Mouse (Mus musculus) heart, adult 11 months (tissue): ENCODE measurements at regions not wholly inside any gene's neighbourhood (a gene's known extent, or its start where the extent isn't known, plus 50 kb on each side); places are given as distances from the start of the nearest gene placed in this dataset.

Experiments
- DNase-seq: peaks from one replicate; pipeline ENCODE4 v3.0.0; 2022

DNA sequence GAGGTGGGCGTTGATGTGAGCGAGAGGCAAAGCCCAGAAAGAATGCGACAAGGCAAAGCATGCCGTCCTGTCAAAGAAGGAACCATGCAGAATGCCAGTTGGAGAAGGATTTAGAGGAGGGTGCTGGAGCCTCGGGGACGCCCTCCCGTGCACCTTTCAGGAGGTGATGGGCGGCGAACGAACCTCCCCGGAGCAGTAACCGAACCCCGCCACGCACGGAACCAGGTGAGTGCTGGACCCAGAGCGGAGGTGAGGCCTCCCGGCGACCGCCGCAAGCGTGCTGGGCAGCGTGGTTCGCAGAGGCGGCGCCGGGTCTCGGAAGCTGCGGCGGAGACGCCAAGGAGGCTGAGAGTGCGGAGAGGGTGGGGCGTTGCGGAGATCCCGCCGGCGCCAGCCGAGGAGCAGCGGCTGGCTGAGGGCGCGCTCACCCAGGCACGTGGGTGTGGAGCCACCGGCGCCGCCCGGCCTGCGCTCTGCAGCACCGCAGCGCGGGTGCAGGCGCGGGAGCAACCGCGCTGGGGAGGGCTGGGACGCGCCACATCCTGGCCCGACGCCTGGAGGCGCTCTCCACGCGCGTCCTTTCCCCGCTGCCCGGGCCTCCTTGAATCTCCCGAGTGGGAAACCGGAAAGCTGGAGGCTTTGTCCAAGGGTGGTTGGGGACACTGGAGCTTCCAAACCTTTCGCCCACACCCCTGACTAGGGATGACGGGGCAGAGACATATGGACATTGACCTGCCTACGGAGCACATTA lies 178.3 kb upstream of the Topaz1 start:
- peak; percentile 54 for DNase-seq

DNA sequence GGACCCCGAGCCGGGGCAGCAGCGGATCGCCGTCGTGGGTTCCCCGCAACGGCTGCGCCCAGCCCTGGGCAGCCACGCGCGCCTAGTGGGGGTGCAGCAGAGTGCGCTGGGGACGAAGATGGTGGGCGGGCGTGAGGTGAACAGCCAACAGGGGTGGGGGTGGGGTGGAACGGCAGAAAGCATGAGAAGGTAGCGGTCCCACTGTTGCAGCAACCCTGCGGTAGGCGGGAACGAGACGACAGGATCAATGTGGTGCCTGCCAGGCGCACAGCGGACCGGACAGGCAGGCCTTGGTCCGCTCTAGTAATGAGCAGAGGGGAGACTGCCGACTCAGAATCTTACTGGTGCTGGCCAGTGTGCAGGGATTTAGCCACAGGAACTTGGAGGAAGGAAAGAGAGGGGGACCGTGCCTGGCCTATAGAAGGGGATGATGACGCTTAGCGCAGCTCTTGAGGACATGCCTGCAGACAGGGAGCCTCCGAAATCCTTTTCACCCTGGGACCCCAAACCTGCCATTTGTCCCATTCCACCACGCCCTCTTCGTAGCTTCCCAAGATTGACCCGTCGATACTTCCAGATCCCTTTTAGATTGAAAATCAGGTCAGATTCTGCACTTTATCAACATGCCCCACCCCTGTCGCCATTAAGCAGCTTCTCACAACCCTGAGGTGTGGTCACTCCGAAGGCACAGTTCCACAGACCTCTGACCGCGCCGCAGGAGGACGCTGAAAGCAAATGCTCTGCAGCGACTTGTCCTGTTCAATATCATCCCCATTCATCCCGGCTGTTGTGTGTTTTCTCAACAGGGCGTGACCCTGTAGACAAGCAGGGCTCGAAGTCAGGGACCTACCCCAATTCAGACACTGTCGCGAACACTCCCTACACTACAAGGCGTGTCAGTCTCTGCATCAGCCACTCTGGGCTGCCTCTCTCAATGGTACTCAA lies 177.4 kb upstream of the Topaz1 start:
- DNase-seq: peak; percentile 81

DNA sequence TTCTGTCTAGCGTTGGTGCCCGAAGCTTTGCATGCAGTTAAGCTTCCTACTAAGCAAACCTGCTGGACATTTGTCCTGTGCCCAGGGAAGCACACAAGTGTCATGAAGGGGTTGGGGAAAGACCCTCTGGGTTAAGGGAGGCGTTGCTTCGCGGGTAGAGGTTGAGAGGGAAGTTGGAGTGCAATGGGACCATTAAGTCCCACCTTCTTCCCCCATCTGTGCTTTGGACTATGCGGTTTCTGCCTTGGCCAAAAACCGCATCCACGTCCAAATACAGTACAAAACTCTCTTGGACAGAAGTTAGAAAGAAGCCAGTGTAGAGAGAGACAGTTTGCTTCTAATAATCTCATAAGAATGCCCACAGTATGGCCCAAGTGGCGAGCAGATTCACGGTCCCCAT lies 176.1 kb upstream of the Topaz1 start:
- DNase-seq: peak; percentile 40

DNA sequence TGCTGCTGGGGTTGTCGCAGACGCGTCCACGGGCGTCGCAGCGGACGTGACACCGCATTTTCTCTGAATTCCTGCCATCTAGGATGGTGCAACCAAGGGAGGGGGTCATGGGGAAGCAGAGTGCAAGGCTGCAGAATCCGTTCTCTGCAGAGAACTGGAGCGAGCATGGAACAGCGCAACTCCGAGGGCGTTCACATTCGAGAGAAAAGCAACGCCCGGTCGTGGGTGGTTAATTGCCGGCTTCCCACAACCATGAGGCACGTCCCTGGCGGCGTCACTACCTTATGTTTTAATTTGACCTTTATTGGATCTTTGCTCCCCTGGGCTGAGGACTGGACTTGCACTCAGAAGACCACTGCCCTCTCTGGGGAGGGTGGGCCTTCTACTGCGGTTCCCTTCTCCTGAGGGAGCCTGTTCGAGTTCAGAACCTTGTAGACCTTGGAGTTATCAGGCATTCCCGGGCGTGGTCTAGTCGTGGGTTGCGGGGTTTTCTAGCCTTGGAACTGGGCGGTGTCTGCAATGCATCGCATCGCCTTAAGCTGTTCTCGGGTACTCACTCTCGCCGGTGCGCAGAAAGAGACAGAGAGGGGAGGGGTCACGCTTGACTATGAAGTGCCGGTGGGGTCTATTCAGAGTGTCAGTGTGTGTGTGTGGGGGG lies 175.6 kb upstream of the Topaz1 start:
- DNase-seq: peak; percentile 71

DNA sequence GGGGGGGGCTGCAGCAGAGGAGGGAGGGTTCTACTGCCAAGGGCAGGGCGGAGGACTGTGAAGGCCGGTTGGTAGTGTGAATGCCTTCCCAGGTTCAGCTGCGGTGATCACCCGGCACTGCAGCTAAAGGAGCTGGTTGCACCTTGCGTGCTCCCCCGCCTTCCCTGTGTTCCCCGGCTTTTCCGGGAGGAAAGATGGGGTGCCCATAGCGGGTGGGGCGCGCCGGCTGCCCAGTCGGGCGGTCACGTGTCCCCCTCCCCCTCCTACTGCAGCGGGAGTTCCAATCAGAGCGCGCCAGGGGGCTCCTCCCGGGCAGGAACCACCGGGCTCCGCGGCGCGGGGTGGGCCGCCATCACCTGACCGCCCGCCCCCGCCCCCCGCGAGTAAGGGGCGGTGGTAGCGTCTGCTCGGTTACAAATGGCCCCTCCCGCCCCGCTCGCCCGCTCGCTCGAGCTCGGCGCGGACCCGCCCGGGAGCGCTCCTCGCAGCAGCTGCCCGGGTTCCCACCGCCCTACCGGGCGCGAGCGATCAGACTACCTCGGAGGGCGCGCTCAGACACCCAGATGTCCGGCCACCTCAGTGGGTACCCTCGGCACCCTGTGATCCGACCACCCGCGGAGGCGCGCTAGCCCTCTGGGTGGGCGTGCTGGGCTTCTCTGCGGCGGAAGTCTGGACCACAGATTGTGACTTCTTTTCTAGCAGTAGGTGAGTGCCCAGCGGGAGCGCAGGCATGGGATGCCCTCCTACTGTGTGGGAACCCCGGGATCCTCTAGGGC lies 174.9 kb upstream of the Topaz1 start:
- peak; percentile 91 for DNase-seq

DNA sequence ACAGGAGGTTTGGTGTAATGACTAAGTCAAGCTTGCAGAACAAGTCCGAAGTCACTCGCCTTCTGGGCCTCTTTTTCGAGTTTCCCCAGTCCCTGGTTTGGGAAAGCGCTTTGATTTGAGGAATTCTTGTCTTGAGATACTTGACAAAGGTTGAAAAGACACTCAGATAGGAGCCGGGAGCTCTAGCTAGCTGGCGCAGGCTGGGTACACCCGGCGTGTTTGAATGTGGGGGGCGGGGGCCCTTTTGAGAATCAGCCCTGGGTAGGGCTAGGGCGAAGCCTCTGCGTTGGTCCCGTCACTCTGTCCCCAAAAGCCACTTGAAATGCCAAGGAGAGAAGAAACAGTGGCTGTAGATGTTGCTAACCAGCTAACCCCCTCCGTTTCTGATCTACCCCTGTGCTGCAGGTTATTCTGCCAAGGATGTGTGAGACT lies 174.3 kb upstream of the Topaz1 start:
- peak; percentile 81 for DNase-seq

DNA sequence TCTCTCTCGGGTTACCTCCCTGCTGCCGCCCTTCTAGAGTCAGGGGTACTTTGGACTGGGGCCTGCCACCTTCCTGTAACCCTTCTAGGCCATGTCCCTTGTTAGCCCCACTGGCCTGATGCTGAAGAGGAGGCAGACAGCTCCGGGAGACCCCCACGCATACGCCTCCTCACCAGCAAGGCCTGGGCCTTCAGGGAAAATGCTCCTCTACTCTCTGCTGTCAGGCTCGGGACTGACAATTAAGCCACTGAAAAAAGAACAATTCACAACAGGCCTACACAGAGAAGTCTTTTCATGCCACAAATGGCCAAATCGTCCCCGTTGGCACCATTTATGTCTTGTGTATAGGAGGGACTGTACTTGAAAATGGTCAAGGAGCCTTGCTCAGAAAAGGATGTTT lies 161.9 kb upstream of the Topaz1 start:
- peak; percentile 79 for DNase-seq

DNA sequence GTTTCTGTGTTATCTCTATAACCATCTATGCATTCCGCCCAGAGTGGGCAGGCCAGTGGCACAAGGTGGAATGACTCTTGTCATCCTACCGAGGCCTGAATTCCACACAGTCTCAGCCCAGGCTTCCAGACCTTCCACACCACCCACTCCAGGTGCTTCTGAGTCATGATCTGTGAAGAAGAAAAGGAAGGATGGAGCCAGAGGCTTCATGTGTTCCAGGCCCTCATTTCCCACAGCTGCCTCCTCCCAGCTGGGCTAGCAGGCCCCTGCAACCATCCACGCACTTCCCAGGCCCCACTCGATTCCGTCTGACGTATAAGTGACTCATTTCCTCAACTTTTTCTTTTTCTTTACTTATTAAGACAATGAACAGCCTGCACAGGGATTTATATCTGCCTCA lies 160.7 kb upstream of the Topaz1 start:
- peak; percentile 72 for DNase-seq

DNA sequence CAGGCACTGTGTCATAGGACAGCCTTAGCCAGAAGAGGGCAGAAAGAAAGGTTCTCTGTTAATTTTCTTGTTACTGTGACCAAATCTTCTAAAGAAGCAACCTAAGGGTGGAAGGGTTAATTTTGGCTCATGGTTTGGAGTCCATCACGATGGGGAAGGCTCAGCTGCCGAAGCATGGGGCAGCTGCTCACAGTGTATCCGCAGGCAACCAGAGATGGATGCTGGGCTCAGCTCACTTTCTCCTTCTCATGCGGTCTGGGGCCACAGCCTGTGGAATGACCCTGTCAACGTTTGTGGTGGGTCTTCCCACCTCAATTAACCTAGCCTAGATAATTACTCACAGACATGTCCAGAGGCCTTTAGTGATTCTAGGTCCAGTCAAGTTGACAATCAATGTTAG lies 160.2 kb upstream of the Topaz1 start:
- peak; percentile 59 for DNase-seq

DNA sequence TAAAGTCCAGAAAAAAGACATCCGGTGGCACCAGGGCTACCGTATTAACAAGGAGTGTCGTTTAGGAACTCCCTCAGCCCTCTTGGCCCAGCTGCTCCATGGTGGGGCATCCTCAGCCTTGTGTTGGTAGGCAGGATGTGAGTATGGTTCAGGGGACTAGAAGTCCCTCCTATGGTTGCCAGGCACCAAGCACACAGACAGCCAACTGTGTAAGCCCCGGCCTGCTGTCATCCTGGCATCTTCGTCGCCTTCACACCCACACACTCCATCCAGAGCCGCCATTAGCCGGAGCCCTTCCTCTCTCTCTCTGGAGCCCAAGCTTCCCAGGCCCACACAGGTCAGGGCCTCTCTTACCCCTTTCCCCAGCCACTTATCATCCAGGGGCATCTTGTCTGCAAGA lies 158.9 kb upstream of the Topaz1 start:
- DNase-seq: peak; percentile 70

DNA sequence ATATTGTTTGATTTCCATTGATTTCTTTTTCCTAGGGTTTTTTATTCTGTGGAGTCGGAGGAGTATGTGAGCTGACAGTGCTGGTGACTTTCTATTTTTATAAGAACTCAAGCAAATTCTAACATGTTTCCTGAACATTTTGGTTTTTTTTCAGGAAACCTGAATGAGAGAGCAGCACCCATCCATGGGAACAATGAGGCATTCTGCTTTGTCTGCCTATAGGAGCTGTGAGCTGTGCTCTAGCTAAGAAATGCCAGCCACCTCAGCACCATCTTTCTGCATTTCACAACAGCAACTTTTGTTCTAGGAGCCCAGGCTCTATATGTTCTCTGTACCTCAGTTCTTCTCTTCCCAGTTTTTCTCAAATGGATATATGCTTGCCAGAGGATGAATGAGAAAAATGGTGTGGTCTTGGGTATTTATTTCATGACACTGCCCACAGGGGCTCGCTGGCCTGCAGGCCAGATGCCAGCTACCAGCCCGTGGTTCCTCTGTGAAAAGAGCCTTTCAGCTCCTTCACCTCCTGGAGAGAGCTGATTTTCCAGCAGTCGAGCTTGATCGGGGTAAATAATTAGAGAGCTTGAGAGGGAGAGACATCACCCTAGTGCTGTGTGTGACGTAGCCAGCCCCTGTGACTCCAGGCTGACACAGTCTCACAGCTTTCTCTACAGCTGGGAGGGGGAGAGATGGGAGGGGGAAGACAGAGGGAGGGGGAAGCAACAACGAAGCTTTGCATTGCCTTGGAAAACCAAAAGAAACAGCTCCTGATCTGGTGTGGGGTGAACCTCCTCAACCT lies 154.1 kb upstream of the Topaz1 start:
- DNase-seq: no peak

DNA sequence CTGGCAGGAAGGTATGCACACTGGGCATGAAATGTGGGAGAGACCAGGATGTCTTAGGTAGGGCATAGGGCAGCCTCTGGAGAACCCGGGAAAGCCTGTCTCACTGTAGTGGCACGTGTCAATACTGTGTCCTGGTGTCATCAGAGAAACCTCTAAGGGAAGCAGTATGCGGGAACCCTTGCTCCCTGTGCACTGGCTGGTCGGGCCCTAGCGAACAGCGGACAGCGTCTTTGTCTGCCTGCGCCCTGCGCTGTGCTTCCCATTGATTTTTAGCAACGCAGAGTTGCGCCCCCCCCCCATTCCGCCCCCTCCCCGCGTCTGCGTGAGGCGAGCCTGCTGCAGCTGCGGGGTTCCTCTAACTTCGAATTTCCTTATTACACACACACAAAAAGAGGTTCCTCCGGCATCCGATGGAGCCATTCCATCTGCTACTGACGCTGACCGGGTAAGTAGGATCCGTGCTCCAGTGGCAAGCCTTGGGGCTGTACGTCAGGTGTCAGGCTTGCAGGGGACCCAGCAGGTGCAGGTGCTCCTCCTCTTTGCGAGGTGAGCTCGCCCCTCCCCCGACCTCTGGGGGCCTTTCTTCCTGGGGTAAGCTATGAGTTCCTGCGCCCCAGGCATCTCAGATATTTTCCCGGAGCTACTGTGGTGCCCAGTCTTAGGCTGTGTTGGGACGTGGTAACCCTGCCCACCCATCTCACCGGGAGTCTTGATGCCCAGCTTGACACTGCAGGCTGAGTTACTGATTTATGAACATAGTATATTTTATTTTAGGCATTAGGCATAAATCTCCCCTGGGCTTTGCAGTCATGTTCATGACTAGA lies 151.8 kb upstream of the Topaz1 start:
- no peak for DNase-seq

DNA sequence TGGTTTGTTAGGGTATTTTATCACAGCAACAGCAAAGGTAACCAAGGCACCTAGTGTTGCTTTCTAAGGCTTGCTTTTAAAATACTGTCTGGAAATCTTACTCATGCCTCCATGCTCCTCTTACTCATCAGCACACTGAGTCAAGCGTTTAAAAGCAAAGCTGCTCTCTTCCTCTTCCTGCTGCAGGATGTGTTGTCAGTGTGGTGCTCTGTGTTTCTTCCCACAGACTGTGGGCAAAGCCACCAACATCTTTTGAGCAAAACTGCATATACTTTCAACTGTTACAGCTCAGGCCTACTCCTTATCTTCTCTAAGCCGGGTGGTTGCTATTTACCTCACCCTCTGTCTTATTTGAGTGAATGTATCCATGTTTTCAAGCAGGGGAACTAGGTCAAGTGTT lies 144.0 kb upstream of the Topaz1 start:
- DNase-seq: no peak

DNA sequence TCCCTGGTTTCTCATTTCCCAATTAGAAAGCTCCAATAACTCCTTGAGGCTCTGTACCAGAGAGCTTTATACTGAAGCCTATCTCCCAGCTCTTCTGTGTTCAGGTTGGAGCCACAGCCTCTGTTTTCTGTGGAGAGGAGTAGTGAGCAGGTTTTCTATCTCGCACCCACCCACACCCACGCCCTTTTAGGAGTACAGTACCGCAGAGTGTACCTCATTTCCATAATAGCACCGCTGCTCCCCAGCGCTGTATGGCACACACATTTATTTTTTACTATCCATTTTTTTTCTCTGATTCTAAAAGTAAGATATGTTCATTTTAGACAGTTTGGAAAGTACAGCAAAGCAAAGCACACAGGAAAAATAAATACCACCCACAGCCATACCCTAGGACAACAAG lies 137.5 kb upstream of the Topaz1 start:
- DNase-seq: no peak

DNA sequence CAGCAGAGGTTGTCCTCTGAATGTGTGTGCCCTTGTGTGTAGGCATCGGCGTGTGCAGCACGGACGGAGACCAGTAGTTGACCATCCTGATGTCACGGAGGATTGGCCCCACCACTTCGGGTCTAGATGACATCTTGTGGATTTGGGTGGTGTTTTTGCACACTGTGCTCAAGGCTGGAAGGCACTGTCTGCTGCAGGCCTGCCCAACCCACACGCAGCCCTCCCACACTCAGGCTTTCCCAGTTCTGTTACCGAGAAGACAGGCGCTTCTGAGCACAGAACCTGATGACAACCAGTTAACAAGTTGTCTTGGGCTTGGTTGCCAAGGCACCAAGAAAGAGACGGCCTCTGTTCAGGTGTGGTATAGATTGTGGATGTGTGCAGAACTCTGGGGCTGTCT lies 136.2 kb upstream of the Topaz1 start:
- DNase-seq: no peak

DNA sequence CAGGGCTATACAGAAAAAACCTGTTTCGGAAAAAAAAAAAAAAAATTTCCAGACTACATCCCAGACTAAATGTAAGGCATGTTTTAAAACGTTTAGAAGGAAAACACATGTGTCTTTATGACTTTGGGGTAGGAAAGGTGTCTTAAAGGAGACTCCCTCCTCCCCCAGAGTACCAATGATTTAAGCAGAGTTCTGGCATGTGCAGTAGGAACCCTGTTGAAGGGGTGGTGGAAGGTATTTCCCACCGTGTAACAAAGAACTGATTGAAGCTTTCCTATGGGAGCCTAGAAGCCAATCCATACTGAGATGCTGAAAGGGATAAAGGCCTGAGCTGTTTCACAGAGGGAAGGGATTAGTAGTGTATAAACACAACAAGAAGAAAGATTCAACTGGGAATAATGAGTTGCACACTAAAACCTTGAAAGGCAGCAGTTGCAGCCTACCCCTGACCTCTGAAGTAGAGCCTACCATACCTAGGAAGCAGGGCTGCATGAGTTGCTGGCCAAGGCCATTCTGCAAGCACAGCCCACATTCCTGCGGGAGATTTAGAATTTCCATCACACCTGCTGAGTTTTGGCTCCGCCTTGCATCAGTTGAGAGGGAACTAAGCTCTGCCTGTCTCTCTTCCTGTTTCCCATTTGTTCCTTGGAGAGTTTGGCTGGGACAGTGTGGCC lies 132.4 kb upstream of the Topaz1 start:
- DNase-seq: no peak

DNA sequence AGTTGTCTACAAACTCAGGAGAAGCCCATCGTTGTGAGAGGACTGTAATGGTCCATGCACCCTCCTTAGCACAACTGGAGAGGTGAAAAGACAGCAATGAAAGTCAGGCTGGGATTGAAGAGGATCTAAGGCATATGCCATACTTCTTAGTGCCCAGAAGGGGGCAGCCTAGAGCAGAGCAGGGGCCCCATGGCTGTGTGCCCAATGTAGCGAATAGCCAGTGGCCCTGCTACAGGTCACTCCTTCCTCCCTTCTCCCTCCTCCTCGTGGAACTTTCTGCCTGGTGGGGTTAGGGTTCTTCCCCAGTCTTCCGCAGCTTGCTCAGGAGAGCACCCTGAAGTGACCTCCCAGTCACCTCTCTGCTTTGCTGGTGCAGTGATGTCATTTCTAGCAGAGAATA lies 131.8 kb upstream of the Topaz1 start:
- no peak for DNase-seq

DNA sequence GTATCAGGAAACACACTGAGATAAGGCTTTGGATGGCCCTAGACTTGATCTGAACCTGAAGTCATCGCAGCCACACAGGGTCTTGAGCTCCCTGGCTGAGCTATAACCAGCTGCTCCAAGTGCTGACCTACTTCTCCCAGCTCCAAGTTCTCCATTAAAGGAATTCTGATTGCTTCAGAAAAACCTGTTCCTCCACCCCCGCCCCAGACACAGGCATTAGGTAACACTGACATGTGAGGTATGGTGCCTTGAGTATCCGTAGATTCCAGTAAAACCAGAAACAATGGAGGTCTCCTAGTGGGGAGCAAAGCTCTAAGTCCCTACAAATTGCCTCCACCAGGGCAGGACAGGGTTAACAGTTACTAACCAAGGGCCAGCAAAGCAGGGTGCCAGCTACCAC lies 129.4 kb upstream of the Topaz1 start:
- DNase-seq: no peak

DNA sequence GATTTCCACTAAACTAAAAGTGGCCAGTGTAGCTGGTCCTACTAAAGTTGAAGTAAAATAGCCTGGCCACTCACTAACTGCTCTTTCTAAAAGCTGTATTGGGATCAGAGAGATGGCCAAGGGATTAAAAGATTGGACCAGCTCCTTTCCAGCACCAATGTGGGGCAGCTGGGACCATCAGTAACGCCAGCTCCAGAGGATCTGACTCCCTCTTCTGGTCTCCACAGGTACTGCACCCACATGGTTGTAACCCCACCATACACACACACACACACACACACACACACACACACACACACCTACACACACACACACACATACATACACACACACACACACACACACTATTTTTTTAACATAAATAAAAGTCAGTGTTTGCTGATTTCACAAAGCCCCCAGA lies 122.1 kb upstream of the Topaz1 start:
- DNase-seq: no peak

DNA sequence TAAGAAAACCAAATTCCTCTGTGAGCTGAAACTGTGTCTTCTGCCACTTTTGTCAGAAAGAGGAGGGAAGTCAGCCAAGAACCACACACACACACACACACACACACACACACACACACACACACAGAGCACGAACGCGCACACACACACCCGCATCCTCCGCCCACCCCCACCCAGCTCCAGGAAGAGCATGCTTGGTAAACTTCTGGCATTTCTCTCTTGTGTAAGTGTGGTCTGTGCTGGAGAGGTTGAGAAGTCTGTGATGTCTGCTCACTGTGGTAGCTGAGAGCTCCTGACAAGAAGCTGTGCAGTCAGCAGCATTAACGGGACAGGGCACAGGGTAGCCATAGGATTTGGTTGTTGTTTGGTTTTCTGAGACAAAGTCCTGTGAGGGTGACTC lies 120.8 kb upstream of the Topaz1 start:
- no peak for DNase-seq
